Comparison of ENCODE assay signal across 8 mouse cellular contexts in genomic region chr1:176996630-176997201, GRCm38 (mm10).
A peak's percentile ranks its signal among the peaks of the same experiment; 100 is the strongest.
DNase-seq lines count a peak whose midpoint lies in the region; ATAC-seq lines count a peak whose summit lies in the region.

No protein-coding gene starts in this region.

- H3K4me3 ChIP-seq in forebrain, embryonic 10.5 days, result no peak overlapping the region
- no peak overlapping the region for H3K4me3 ChIP-seq in hindbrain, embryonic 13.5 days

- H3K4me1 ChIP-seq in forebrain, embryonic 10.5 days, result peaks cover 93% of the 10 kb centered on the region
- peaks cover 82% of the 10 kb centered on the region for H3K4me1 ChIP-seq in hindbrain, embryonic 13.5 days (replicated peaks)

- 0 out of 2 replicates have a peak overlapping the region, but pooled peaks have one; percentile 29 for H3K9ac ChIP-seq in hindbrain, embryonic 13.5 days

- H3K27me3 ChIP-seq in forebrain, embryonic 10.5 days (ENCODE audit: poor library complexity, severe bottlenecking), result peaks cover 10% of the 10 kb centered on the region
- no peaks in the 10 kb centered on the region for H3K27me3 ChIP-seq in hindbrain, embryonic 13.5 days

- intact Hi-C loops in heart, postnatal 25 days (cut with DNase I), result no loop called here
- intact Hi-C loops in gastrocnemius, postnatal 36 days (cut with DNase I), result no loop called here

- WGBS in forebrain, embryonic 10.5 days, result 40% methylated on average over 16 of the region's 16 CpGs
- 16% methylated on average over 16 of the region's 16 CpGs for WGBS in hindbrain, embryonic 13.5 days

- DNase-seq in heart, adult 11 months, result peak; percentile 93
- DNase-seq in heart, postnatal 25 days (ENCODE audit: low spot score), result no peak
- DNase-seq in forebrain, embryonic 10.5 days (ENCODE audit: extremely low spot score, low spot score), result no peak
- peak; percentile 60 for DNase-seq in layer of hippocampus, adult 9-10 months (ENCODE audit: low spot score)
- DNase-seq in lung, postnatal 14 days, result peak; percentile 47
- peak; percentile 86 to 89 for DNase-seq in right cerebral cortex, postnatal 10 days (ENCODE audit: low spot score in 2 of 2)
- DNase-seq in gastrocnemius, postnatal 36 days, result no peak

- H3K4me2 ChIP-seq in hindbrain, embryonic 13.5 days, result peak overlapping the region; percentile 42

- H3K9me3 ChIP-seq in forebrain, embryonic 10.5 days, result no peaks in the 10 kb centered on the region
- no peaks in the 10 kb centered on the region for H3K9me3 ChIP-seq in hindbrain, embryonic 13.5 days

- ATAC-seq in hindbrain, embryonic 13.5 days (ENCODE audit: low FRiP score), result no peak

- H3K27ac ChIP-seq in forebrain, embryonic 10.5 days, result peak overlapping the region; percentile 91
- peak overlapping the region; percentile 79 for H3K27ac ChIP-seq in hindbrain, embryonic 13.5 days

- no peaks in the 10 kb centered on the region for H3K36me3 ChIP-seq in forebrain, embryonic 10.5 days (replicated peaks)
- no peaks in the 10 kb centered on the region for H3K36me3 ChIP-seq in hindbrain, embryonic 13.5 days

Comparison
In these comparisons a context has a peak if more than half of its experiments do, and no peak if none do; other contexts are left out.
1. DNase-seq: peak in heart, adult 11 months (single experiment), layer of hippocampus, adult 9-10 months (single experiment), lung, postnatal 14 days (single experiment) and right cerebral cortex, postnatal 10 days (2 of 2); none in heart, postnatal 25 days (single experiment), forebrain, embryonic 10.5 days (single experiment) and gastrocnemius, postnatal 36 days (0 of 2).